1 mouse cellular context compared by ENCODE assay signal in the genomic region with DNA sequence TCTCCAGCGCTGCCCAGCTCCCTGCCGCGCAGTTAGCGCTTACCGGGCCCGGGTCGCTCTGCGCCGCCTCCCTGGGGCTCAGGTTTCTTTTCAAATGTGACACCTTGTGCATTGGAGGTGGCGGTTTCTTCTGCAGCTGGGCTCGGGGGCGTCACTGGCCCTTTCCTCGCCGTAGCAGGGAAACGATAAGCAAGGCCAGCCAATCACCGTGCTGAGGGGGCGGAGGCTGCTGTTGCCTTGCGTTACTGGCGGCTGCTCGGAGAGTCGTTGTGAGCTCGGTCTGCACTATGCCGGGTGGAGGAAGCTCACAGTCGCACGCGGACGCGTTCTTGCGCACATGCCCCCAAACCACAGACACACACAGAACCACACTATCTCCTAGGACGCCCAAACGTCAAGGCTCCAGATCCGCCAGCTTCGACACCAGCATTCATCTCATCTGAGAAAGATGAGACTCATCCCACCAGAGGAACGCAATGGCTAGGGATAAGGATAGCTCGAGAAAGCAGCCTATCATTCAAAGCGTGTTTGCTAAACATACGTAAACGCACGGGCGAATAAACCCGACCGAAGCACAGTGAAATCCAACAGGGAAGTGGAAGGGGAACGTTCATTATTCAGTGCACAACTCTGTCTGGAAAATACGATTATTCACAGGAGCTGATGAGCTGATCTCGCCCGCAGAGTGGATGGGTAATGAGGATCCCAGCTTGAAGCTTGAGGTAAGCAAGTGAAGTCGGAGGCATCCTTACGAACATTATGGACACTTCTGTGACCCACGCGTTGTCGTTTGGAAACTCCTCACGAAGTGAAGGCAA.
TF ChIP-seq lines count a peak whose summit lies in the region.

Gene St8sia4 (minus strand): TSS at position 137 of the 818 bp plus-strand sequence.

TF ChIP-seq in CH12.LX, 34 proteins besides CTCF, POLR2A, EP300 and RAD21 (continued from another document):
- no peak for TF ChIP-seq JUN (IDR thresholded peaks at IDR 0.05; ENCODE audit: insufficient read depth, low read depth, low read length)
- peak; percentile 62 for TF ChIP-seq NRF1 (IDR thresholded peaks at IDR 0.05; ENCODE audit: low read depth, low read length)
- no peak for TF ChIP-seq CHD2 (IDR thresholded peaks at IDR 0.05; ENCODE audit: low read length)
- TF ChIP-seq ZMIZ1 (IDR thresholded peaks at IDR 0.05; ENCODE audit: low read depth, low read length) = peak; percentile 94
- no peak for TF ChIP-seq MAFK (IDR thresholded peaks at IDR 0.05; ENCODE audit: insufficient replicate concordance, low read length)
- TF ChIP-seq POLR2AphosphoS2 (IDR thresholded peaks at IDR 0.05; ENCODE audit: low read depth, low read length) = peak; percentile 73; the same call in 1 of the 2 replicates
- TF ChIP-seq ZNF384 (IDR thresholded peaks at IDR 0.05; ENCODE audit: low read depth, low read length) = 0 out of 2 replicates have a peak, but pooled peaks have one; percentile 8
- peak; percentile 50; the same call in 1 of the 2 replicates for TF ChIP-seq HCFC1 (IDR thresholded peaks at IDR 0.05; ENCODE audit: low read depth, low read length)
- peak; percentile 87 for TF ChIP-seq SIN3A (IDR thresholded peaks at IDR 0.05; ENCODE audit: low read length)
- TF ChIP-seq PAX5 (IDR thresholded peaks at IDR 0.05; ENCODE audit: low read length) = no peak
- TF ChIP-seq USF1 (IDR thresholded peaks at IDR 0.05; ENCODE audit: low read depth, low read length) = no peak
- peak; percentile 49 for TF ChIP-seq ELF1 (IDR thresholded peaks at IDR 0.05; ENCODE audit: low read depth, low read length)
- TF ChIP-seq MAX (IDR thresholded peaks at IDR 0.05; ENCODE audit: low read length) = peak; percentile 89
